Mouse (Mus musculus) cerebellum, postnatal 25 days (tissue): ENCODE measurements around the gene Gal3st2c.
A peak's percentile ranks its signal among the peaks of the same experiment; 100 is the strongest.
"Not testable (repeated sequence)": the region's sequence is repeated elsewhere in the genome, so short reads cannot be mapped to it uniquely, and the experiment has no call there.

Experiments
- DNase-seq, 2 experiments: peaks; one replicate each; pipeline ENCODE4 v3.0.0; 2021; ENCODE audit warnings: mixed read lengths in 2 of 2

The Gal3st2c gene

GRCm38 (mm10) chr1:93990209-93990608 is at the start of gene Gal3st2c:
Gene Gal3st2c, plus strand, starts transcription at chr1:93990509.
- DNase-seq: not testable (repeated sequence)

DNA sequence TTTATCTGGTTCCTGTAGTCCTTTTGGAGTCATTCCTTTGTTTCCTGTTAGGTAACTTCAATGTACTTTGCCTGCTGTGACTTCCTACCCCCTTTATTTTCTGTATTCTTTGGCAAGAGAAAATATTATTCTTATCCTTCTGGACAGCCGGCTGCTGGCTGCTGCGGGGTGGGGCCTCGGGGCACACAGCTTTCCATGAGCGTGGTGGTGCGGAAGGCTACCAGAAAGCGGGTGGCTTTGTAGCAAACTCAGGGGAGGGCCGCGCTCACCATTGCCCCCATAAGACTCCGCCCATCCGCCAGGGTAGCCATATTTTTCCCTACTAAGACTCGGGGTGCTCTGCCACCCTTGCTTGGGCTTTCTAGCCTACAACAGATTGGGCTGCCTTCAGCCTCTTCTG is 41.2 kb upstream of the Gal3st2c start:
- not testable (repeated sequence) for DNase-seq

DNA sequence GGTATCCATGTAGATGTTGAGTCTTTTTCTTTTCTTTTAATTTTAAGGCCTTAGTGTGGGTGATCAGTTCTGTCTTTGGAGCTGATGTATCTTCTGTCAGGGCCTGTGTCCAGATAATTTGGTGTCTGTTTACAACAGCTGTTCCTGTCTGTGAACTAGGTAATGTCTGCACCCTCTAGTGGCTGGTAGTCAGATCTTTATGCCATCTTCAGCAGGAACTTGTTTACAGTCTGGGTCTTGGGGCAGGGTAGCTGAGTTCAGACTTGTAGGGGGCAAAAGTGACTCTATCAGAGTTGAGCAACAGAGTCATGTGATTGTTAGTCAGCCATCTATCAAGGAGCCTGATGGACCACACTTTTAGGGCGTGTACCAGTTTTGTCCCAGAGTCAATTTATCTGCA is 23.8 kb upstream of the Gal3st2c start:
- DNase-seq: not testable (repeated sequence)

DNA sequence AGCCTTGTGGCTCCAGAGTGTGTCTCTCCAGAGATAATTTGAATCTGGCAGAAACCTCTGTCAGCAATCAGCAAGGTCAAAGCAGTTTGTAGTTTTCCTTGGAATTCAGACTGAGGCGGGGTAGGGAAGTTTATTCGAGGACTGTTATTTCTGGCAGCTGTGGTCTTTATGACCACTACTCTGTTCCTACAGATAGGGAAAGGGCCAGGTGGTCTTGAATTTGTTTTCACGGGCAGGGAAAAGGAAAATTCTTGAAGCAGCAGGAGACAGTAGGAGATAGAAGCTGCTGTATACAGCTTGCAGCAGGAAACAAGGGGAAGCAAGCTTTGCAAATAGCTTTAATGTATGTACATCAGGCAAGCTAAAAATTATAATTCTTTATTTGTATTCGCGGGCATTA is 19.9 kb upstream of the Gal3st2c start:
- not testable (repeated sequence) for DNase-seq

DNA sequence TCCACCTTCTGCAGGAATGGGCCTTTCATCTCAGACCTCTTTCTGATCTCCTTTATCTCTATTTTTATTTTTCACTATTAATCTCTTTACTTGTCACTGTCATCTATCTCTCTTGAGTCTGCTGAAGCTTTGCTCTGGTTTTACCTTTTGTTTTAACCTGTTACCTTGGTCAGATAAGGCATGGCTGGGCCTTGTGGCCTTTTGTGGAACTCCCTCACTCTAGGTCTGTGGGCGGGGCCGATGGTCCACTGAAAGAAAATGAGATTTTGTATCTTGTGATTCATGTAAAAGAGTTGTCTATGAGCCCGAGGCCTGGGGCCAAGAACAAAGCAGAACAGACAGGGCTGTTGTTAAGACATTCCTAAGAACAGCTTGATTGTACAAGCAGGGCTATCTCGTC is 19.5 kb upstream of the Gal3st2c start:
- DNase-seq: not testable (repeated sequence)

DNA sequence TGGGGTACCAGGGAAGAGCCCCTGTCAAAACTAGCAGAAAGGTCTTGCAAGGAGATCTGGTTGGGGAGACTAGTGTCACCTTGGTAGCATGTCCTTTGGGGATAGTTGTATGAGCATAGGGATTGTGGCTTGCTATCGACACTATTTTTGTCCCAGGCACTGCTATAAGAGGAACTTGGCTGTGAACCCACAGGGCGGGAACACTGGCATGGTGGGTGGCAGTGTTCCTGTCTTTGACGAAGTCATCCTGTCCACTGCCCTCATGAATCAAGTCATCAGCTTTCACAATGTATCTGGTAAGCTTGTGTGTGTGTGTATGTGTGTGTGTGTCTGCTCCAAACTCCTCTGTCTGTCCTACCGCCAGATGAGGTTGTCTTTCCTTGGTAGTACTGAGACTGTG is 14.5 kb upstream of the Gal3st2c start:
- not testable (repeated sequence) for DNase-seq

GRCm38 (mm10) chr1:93978287-93978686 is 12.0 kb upstream of the Gal3st2c start:
- not testable (repeated sequence) for DNase-seq

GRCm38 (mm10) chr1:93980932-93981331 is 9.4 kb upstream of the Gal3st2c start:
- not testable (repeated sequence) for DNase-seq

- no peak for DNase-seq
Observed at GRCm38 (mm10) chr1:93986167-93986566, 4.1 kb upstream of the Gal3st2c start.

DNA sequence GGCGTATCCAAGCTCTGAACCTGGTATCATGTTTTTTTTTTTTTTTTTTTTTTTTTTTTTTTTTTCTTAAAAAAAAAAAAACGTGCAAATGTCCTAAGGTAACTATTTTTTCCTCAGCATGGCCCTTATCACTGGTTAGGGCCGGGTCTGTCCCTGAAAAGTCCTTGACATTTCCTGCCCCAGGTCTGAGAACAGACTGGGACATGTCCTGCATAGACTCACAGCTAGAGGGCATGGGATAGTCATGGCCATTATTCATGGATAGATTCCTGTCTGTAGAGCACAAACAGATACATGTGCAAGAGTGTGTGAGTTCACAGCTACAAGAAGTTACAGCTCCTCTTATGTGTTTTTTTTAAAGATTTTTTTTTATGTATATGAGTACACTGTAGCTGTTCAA is 1.5 kb upstream of the Gal3st2c start:
- no peak for DNase-seq

GRCm38 (mm10) chr1:93991068-93991467 is 759 bp downstream of the Gal3st2c start:
- DNase-seq: not testable (repeated sequence)

- not testable (repeated sequence) for DNase-seq
Observed at GRCm38 (mm10) chr1:93991491-93991890, 1.2 kb downstream of the Gal3st2c start.

GRCm38 (mm10) chr1:94001023-94001422 is 10.7 kb downstream of the Gal3st2c start:
- DNase-seq: no peak

GRCm38 (mm10) chr1:94005954-94006506 is 15.7 kb downstream of the Gal3st2c start:
- DNase-seq: not testable (repeated sequence)

GRCm38 (mm10) chr1:94008826-94009225 is 18.5 kb downstream of the Gal3st2c start:
- not testable (repeated sequence) for DNase-seq

GRCm38 (mm10) chr1:94011643-94012042 is 21.3 kb downstream of the Gal3st2c start:
- no peak for DNase-seq

DNA sequence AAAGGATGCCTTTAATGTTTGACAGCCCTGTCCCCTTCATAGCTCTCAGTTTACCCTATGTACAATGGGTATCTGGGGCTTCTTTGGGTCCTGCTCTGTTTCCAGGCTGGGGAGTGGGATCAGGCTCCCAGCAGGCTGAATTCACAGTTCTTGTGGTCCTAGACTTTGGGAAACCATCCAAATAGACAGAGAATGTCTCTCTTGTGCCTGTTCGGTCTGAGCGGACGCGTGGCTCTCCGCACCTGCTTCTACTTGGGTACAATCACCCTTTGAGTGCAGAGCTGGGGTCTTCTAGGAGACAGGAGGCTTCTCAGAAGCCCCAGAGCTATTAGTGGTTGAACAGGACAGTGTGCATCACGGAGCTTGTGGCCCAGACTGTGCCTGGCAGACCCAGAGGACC is 29.8 kb downstream of the Gal3st2c start, which contains the start of gene Neu4:
Gene Neu4, plus strand, starts transcription at position 301 of the 400 bp plus-strand sequence.
- no peak for DNase-seq

GRCm38 (mm10) chr1:94027506-94028108 is 37.3 kb downstream of the Gal3st2c start:
- no peak for DNase-seq

- no peak for DNase-seq
Observed at GRCm38 (mm10) chr1:94028741-94029140, 38.4 kb downstream of the Gal3st2c start.

DNA sequence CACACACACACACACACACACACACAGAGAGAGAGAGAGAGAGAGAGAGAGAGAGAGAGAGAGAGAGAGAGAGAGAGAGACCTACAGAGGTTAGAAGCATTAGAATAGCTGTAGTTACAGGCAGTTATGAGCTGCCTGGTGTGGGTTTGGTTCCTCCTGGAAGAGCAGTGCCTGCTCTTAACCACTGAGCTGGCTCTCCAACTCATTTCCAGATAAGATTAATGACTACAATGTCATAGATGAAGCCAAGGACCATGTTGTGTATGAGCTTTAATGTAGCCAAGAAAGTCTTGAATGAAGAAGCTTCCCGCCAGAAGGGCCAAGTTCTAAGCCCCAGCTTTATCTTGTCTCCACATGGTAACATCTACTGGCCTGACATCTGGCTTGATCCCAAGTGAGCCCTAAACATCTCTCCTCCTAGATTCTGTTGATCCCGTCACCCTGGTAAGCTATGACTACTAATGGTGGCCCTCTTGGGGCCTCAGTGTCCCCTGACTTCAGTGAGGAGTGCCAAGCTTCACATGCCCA is 42.8 kb downstream of the Gal3st2c start:
- no peak for DNase-seq

DNA sequence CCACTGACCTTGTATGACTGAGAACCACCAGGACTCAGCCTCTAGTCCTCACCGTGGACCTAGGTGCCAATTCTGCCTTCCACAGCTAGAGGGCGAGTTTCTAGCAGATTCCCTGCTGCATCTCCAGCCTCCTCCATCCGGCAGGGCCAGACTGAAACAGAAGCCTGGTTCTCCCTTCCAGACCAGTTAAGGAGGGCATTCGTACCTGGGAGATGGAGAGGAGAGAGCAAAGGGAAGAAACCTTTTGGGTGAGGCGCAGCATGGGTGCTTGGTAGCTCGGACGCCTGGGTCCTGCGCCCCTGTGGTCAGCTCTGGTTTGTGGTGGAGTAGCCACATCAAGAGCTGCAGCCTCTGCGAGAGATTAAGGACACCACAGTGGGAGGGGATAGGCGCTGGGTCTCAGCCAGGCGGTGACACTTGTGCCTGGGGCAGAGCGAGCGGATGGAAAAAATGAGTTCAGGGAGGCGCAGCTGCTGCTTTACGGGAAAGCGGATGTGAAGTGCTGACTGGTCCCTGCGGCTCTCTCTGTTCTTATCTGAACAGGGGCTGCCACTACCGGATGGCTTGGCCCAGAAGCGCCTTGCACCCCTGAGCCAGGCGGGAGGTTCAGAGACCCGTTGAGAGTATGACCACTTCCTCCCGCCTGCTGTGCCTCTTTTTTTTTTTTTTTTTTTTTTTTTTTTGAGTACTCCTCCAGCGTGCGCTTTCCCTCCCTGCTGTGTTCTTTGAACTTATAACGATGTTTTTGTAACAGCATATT is 44.9 kb downstream of the Gal3st2c start:
- DNase-seq: peak; percentile 91 to 92

DNA sequence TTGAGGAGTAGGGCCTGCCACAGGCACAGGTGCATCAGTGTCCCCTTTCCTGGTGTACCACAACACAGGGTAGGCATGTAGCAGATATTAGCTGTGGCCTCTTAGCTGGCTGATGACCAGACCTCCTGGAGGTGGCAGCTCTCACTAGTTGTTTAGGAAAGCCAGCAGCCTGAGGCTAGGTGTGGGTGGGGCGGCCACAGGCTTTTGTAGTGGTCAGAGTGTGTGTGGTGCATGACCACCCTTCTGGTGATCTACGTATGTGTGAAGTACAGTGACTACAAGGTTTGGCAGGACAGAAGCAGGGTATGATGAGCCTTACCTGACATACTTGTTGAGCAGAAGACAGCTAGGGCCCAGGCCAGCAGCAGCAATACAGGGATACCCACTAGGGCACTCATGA is 50.1 kb downstream of the Gal3st2c start:
- DNase-seq: no peak

DNA sequence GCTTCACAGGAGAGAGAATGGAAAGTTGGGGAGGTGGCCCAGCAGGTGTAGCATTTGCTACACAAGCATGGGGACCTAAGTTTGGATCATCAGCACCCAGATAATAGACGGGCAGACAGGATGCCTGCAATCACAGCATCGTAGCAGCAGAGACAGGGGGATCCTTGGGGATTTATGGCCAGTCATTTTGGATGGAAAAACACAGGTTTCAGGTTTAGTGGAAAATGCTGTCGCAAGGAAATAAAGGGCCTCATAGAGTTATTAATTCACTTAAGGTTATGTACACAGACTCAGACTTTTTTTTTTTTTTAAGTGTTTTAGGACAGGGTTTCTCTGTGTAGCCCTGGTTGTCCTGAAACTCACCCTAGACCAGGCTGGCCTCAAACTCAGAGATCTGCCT is 55.2 kb downstream of the Gal3st2c start:
- no peak for DNase-seq

DNA sequence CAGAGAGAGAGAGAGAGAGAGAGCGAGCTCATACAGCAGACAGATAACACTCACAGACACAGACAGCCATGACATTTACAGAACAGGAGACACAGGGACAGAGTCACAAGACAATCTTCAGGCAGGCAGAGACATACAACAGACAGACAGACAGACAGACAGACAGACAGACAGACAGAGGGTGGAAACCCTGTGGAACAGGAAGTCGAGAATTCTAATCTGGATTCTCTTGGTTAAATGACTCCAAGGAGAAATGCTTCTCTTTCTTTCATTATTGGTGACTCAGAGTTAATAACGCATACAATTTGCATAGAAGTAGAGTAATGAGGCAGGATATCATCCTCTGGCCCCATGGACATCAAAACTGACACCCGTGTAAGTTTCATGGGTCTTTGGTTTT is 56.2 kb downstream of the Gal3st2c start:
- DNase-seq: no peak
